Mouse (Mus musculus) lung, postnatal 36 days (tissue): ENCODE results near the gene Tnfsfm13.
A peak's percentile ranks its signal among the peaks of the same experiment; 100 is the strongest.
"Not testable (repeated sequence)": the region's sequence is repeated elsewhere in the genome, so short reads cannot be mapped to it uniquely, and the experiment has no call there.

Source experiments
- DNase-seq: peaks from one replicate; pipeline ENCODE4 v3.0.0; 2022; ENCODE audit warnings: mixed read lengths

Gene Tnfsfm13

GRCm38 (mm10) chr11:69703814-69704612 lies 8.1 kb upstream of the Tnfsfm13 start:
- DNase-seq: no peak

GRCm38 (mm10) chr11:69703381-69703780 lies 7.5 kb upstream of the Tnfsfm13 start:
- DNase-seq: not testable (repeated sequence)

- DNase-seq: not testable (repeated sequence)
Measured at GRCm38 (mm10) chr11:69702886-69703285, 7.0 kb upstream of the Tnfsfm13 start.

- DNase-seq: no peak
Measured at GRCm38 (mm10) chr11:69699595-69699994, 3.7 kb upstream of the Tnfsfm13 start.

GRCm38 (mm10) chr11:69698574-69698973 lies 2.7 kb upstream of the Tnfsfm13 start:
- DNase-seq: no peak

GRCm38 (mm10) chr11:69697396-69697795 lies 1.5 kb upstream of the Tnfsfm13 start:
- DNase-seq: no peak

GRCm38 (mm10) chr11:69695046-69695360 lies 895 bp downstream of the Tnfsfm13 start:
- DNase-seq: no peak

GRCm38 (mm10) chr11:69693421-69693965 lies 2.4 kb downstream of the Tnfsfm13 start:
- no peak for DNase-seq

- DNase-seq: no peak
Measured at GRCm38 (mm10) chr11:69692863-69693262, 3.0 kb downstream of the Tnfsfm13 start.

- DNase-seq: peak; percentile 62
Measured at GRCm38 (mm10) chr11:69692196-69692811, 3.6 kb downstream of the Tnfsfm13 start.

GRCm38 (mm10) chr11:69689891-69690290 lies 6.0 kb downstream of the Tnfsfm13 start:
- no peak for DNase-seq

- no peak for DNase-seq
Measured at GRCm38 (mm10) chr11:69687061-69687460, 8.8 kb downstream of the Tnfsfm13 start.

- peak; percentile 87 for DNase-seq
Measured at GRCm38 (mm10) chr11:69686377-69686776, 9.5 kb downstream of the Tnfsfm13 start.

- peak; percentile 94 for DNase-seq
Measured at GRCm38 (mm10) chr11:69685526-69686148, 10.3 kb downstream of the Tnfsfm13 start, which contains the start of gene Tnfsf13. TSS of gene Tnfsf13 (minus strand) at chr11:69685784.

GRCm38 (mm10) chr11:69684936-69685335 lies 11.0 kb downstream of the Tnfsfm13 start:
- DNase-seq: no peak

- DNase-seq: peak; percentile 79
Measured at GRCm38 (mm10) chr11:69684128-69684745, 11.7 kb downstream of the Tnfsfm13 start.

- DNase-seq: no peak
Measured at GRCm38 (mm10) chr11:69683576-69683975, 12.3 kb downstream of the Tnfsfm13 start.

GRCm38 (mm10) chr11:69682840-69683533 lies 12.9 kb downstream of the Tnfsfm13 start:
- DNase-seq: peak; percentile 95

GRCm38 (mm10) chr11:69682209-69682839 lies 13.6 kb downstream of the Tnfsfm13 start:
- no peak for DNase-seq

GRCm38 (mm10) chr11:69681314-69682208 lies 14.3 kb downstream of the Tnfsfm13 start, which contains the start of gene Senp3:
TSS of gene Senp3 (minus strand) at chr11:69682084.
- peak; percentile 97 for DNase-seq
